Mouse (Mus musculus): Measurements from ENCODE around the gene Ggt5.

DNA sequence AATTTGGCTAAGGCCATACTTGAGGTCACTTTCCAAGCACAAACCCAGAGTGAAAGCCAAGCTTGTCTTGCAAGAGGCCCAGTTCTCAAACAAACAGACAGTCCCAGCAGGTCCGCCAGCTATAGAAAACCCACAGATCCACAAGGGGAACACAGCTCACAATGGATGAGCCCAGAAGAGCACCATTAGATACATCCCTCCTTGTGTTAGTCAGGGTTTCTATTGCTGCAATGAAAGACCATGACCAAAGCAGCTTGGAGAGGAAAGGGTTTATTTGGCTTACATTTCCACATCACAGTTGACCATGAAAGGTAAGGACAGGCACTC lies 2.6 kb upstream of the Ggt5 start:
- TF ChIP-seq TAL1 (IDR thresholded peaks at IDR 0.05; ENCODE audit: low read length) (no peak), GATA1 (IDR thresholded peaks at IDR 0.05; ENCODE audit: low read length) (no peak)

Measured in erythroblast, embryonic 14.5 days (primary cell).